17 mouse cellular contexts compared by ENCODE assay signal in the genomic region with DNA sequence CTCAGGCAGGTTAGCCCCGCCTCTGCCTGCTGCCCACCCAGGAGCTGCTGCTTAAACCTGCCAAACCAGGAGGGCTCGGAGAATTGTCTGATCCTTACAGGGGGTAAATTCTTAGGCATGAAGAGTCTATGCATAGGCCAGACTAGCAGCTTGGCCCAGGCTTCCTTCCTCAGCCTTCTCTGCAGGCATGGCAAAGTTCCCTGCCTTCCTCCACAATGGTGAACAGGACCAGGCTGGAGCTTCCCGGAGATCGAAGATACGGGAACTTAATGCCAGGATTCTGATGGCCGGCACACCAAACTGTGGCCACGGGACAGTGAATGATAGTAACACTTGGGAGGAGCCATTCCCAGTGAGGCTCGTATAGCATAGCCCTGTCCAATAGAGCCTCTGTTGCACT. TPM values are rescaled to one million over a fixed set of nuclear protein-coding genes. Genes with fewer than 3 reads are reported as not detected.
DNase-seq lines count a peak whose midpoint lies in the region; ATAC-seq and TF ChIP-seq lines count a peak whose summit lies in the region.
"Had no signal": no experiment of that assay in that cellular context is flagged by ENCODE, and none has a peak within 500 bp of the region (broad histone marks: within the 10 kb centered on the region; RNA-seq: fewer than 3 reads in every experiment).

No protein-coding gene starts in this region.

- no peak for TF ChIP-seq CTCF in cerebellum, adult 2 months (IDR thresholded peaks at IDR 0.05; ENCODE audit: borderline replicate concordance, insufficient read depth, low read depth, low read length)
- no peak for TF ChIP-seq CTCF in intestine, postnatal 0 days (IDR thresholded peaks at IDR 0.05; ENCODE audit: low read depth)
- no peak for TF ChIP-seq CTCF in E14TG2a.4 (conservative IDR thresholded peaks at IDR 0.05; ENCODE audit: low read length)

- TF ChIP-seq POLR2A in cerebellum, adult 2 months (IDR thresholded peaks at IDR 0.05; ENCODE audit: borderline replicate concordance, insufficient read depth, low read length) = no peak

- H3K4me1 ChIP-seq in cerebellum, adult 2 months (ENCODE audit: control insufficient read depth, insufficient read depth, low read length) = peaks cover 41% of the 10 kb centered on the region
- H3K4me1 ChIP-seq in intestine, embryonic 15.5 days (replicated peaks) = peaks cover 41% of the 10 kb centered on the region
- peaks cover 10% of the 10 kb centered on the region; the same call in 1 of the 2 replicates for H3K4me1 ChIP-seq in intestine, postnatal 0 days (replicated peaks; ENCODE audit: control insufficient read depth, insufficient read depth, low read length)
- peaks cover 74% of the 10 kb centered on the region for H3K4me1 ChIP-seq in E14TG2a.4 (replicated peaks; ENCODE audit: low read depth, low read length)
- peaks cover 38% of the 10 kb centered on the region for H3K4me1 ChIP-seq in liver, embryonic 11.5 days (replicated peaks; ENCODE audit: control insufficient read depth, insufficient read depth, low read length)

- peak overlapping the region; percentile 32; the same call in 1 of the 2 replicates for H3K27ac ChIP-seq in cerebellum, adult 2 months (ENCODE audit: insufficient read depth, low read length)
- no peak overlapping the region for H3K27ac ChIP-seq in intestine, embryonic 15.5 days
- H3K27ac ChIP-seq in intestine, postnatal 0 days (ENCODE audit: low read depth, low read length) = no peak overlapping the region
- peak overlapping the region; percentile 52; the same call in 1 of the 2 replicates for H3K27ac ChIP-seq in liver, embryonic 11.5 days (ENCODE audit: low read depth, low read length)
- H3K27ac ChIP-seq: hindbrain, embryonic 15.5 days; limb, embryonic 13.5 days; midbrain, embryonic 12.5 days had no signal

- intact Hi-C loops in heart, postnatal 36 days (cut with DNase I) = no loop called here

- H3K9ac ChIP-seq in intestine, embryonic 15.5 days = no peak overlapping the region
- H3K9ac ChIP-seq in intestine, postnatal 0 days (ENCODE audit: low read depth, low read length) = no peak overlapping the region
- no peak overlapping the region for H3K9ac ChIP-seq in liver, embryonic 11.5 days (ENCODE audit: low read depth, low read length)
- H3K9ac ChIP-seq: hindbrain, embryonic 15.5 days; midbrain, embryonic 12.5 days had no signal

- no peaks in the 10 kb centered on the region for H3K9me3 ChIP-seq in intestine, embryonic 15.5 days
- H3K9me3 ChIP-seq in intestine, postnatal 0 days (ENCODE audit: control insufficient read depth) = no peaks in the 10 kb centered on the region
- no peaks in the 10 kb centered on the region for H3K9me3 ChIP-seq in E14TG2a.4 (ENCODE audit: low read length)
- no peaks in the 10 kb centered on the region for H3K9me3 ChIP-seq in liver, embryonic 11.5 days (ENCODE audit: control insufficient read depth, low read length)
- H3K9me3 ChIP-seq: hindbrain, embryonic 15.5 days; limb, embryonic 13.5 days; midbrain, embryonic 12.5 days had no signal

- H3K27me3 ChIP-seq in cerebellum, adult 2 months (ENCODE audit: control insufficient read depth, insufficient read depth, low read length) = no peaks in the 10 kb centered on the region
- no peaks in the 10 kb centered on the region for H3K27me3 ChIP-seq in intestine, embryonic 15.5 days (replicated peaks)
- H3K27me3 ChIP-seq in intestine, postnatal 0 days (replicated peaks; ENCODE audit: control insufficient read depth, insufficient read depth, low read length) = no peaks in the 10 kb centered on the region
- no peaks in the 10 kb centered on the region for H3K27me3 ChIP-seq in E14TG2a.4 (ENCODE audit: insufficient read depth, low read length)
- H3K27me3 ChIP-seq in liver, embryonic 11.5 days (replicated peaks; ENCODE audit: control insufficient read depth, insufficient read depth, low read length) = no peaks in the 10 kb centered on the region
- H3K27me3 ChIP-seq: hindbrain, embryonic 15.5 days; limb, embryonic 13.5 days; midbrain, embryonic 12.5 days; Patski had no signal

- H3K4me2 ChIP-seq in intestine, embryonic 15.5 days (replicated peaks) = peak overlapping the region; percentile 63; the same call in 1 of the 2 replicates
- no peak overlapping the region for H3K4me2 ChIP-seq in intestine, postnatal 0 days (replicated peaks; ENCODE audit: low read depth)
- H3K4me2 ChIP-seq in liver, embryonic 11.5 days = peak overlapping the region; percentile 59; the same call in 1 of the 2 replicates
- H3K4me2 ChIP-seq: hindbrain, embryonic 15.5 days; limb, embryonic 13.5 days; midbrain, embryonic 12.5 days had no signal

- H3K36me3 ChIP-seq in intestine, embryonic 15.5 days = peaks cover 27% of the 10 kb centered on the region
- peaks cover 49% of the 10 kb centered on the region for H3K36me3 ChIP-seq in intestine, postnatal 0 days (ENCODE audit: control insufficient read depth, insufficient read depth)
- H3K36me3 ChIP-seq in E14TG2a.4 (ENCODE audit: insufficient read depth, low read length) = peaks cover 39% of the 10 kb centered on the region
- peaks cover 40% of the 10 kb centered on the region for H3K36me3 ChIP-seq in liver, embryonic 11.5 days (ENCODE audit: control insufficient read depth, insufficient read depth, low read length)

- no peak overlapping the region for H3K4me3 ChIP-seq in cerebellum, adult 2 months (replicated peaks; ENCODE audit: insufficient read depth, low read depth, low read length)
- H3K4me3 ChIP-seq in intestine, embryonic 15.5 days (replicated peaks) = no peak overlapping the region
- H3K4me3 ChIP-seq in intestine, postnatal 0 days (ENCODE audit: low read depth, low read length) = no peak overlapping the region
- H3K4me3 ChIP-seq in E14TG2a.4 (replicated peaks; ENCODE audit: low read length) = peak overlapping the region; percentile 63; the same call in 1 of the 2 replicates
- no peak overlapping the region for H3K4me3 ChIP-seq in liver, embryonic 11.5 days (ENCODE audit: low read depth, low read length)
- H3K4me3 ChIP-seq: hindbrain, embryonic 15.5 days; limb, embryonic 13.5 days; midbrain, embryonic 12.5 days had no signal

- ATAC-seq in intestine, embryonic 15.5 days = no peak
- ATAC-seq in intestine, postnatal 0 days = no peak
- ATAC-seq in liver, embryonic 11.5 days (replicated peaks; ENCODE audit: low FRiP score) = no peak
- ATAC-seq: Patski had no signal

- peak in 1 of 2 experiments; percentile 52 for DNase-seq in cerebellum, adult 2 months
- no peak for DNase-seq in cerebellum, postnatal 10 days
- no peak for DNase-seq in liver, embryonic 11.5 days (ENCODE audit: low spot score)
- DNase-seq in frontal cortex, adult 2 months (ENCODE audit: extremely low spot score in 1 of 2, low spot score in 1 of 2) = no peak
- DNase-seq in heart, postnatal 36 days = no peak
- DNase-seq: cerebellum, adult 8-10 months; kidney, adult 9 months; lung, postnatal 10 days; right cerebral cortex, postnatal 25 days had no signal

- 21% methylated on average over 8 of the region's 8 CpGs for WGBS in cerebellum, adult 2 months
- 68% methylated on average over 8 of the region's 8 CpGs for WGBS in intestine, embryonic 15.5 days
- WGBS in intestine, postnatal 0 days = 85% methylated on average over 8 of the region's 8 CpGs
- 74% methylated on average over 8 of the region's 8 CpGs for WGBS in liver, embryonic 11.5 days

RNA-seq across cellular contexts. Expression of gene Tpcn1, which starts 30.4 kb away (rescaled TPM):
- polyA plus RNA-seq in cerebellum, adult 2 months (2012; rRNA removed) = 47.3 and 56.6 TPM in 2 replicates
- 25.3 and 26.8 TPM in 2 replicates for polyA plus RNA-seq in intestine, embryonic 15.5 days (2015; fragmentation: Nextera tagmentation; extraction: Ambion mirVana)
- polyA plus RNA-seq in intestine, postnatal 0 days (2015; fragmentation: Nextera tagmentation; extraction: Ambion mirVana) = 31.5 and 35.6 TPM in 2 replicates
- polyA plus RNA-seq in liver, embryonic 11.5 days (2014; fragmentation: Nextera tagmentation; extraction: Ambion mirVana) = 27.4 and 29.7 TPM in 2 replicates
- 37.9 and 39.9 TPM in 2 replicates for polyA plus RNA-seq in frontal cortex, adult 2 months (2012; rRNA removed)
- total RNA-seq in heart, postnatal 36 days (2021) = 10 to 100 TPM; 32.5 to 36.0 TPM

RNA-seq across cellular contexts. Expression of gene Iqcd, which starts 30.8 kb away (rescaled TPM):
- polyA plus RNA-seq in cerebellum, adult 2 months (2012; rRNA removed) = 1.8 and 2.0 TPM in 2 replicates
- polyA plus RNA-seq in intestine, embryonic 15.5 days (2015; fragmentation: Nextera tagmentation; extraction: Ambion mirVana) = 0.28 and 0.40 TPM in 2 replicates
- polyA plus RNA-seq in intestine, postnatal 0 days (2015; fragmentation: Nextera tagmentation; extraction: Ambion mirVana) = 0.30 and 0.47 TPM in 2 replicates
- 1.3 and 1.5 TPM in 2 replicates for polyA plus RNA-seq in liver, embryonic 11.5 days (2014; fragmentation: Nextera tagmentation; extraction: Ambion mirVana)
- polyA plus RNA-seq in frontal cortex, adult 2 months (2012; rRNA removed) = 1.9 and 2.1 TPM in 2 replicates
- total RNA-seq in heart, postnatal 36 days (2021) = not detected
- total RNA-seq: granulocyte monocyte progenitor cell, adult 5-6 weeks had no signal

RNA-seq across cellular contexts. Expression of gene Slc8b1, which starts 47.1 kb away (rescaled TPM):
- 8.2 TPM in 2 replicates for polyA plus RNA-seq in cerebellum, adult 2 months (2012; rRNA removed)
- 6.2 and 6.6 TPM in 2 replicates for polyA plus RNA-seq in intestine, embryonic 15.5 days (2015; fragmentation: Nextera tagmentation; extraction: Ambion mirVana)
- 4.1 and 4.4 TPM in 2 replicates for polyA plus RNA-seq in intestine, postnatal 0 days (2015; fragmentation: Nextera tagmentation; extraction: Ambion mirVana)
- 5.1 and 5.5 TPM in 2 replicates for polyA plus RNA-seq in liver, embryonic 11.5 days (2014; fragmentation: Nextera tagmentation; extraction: Ambion mirVana)
- polyA plus RNA-seq in frontal cortex, adult 2 months (2012; rRNA removed) = 5.9 and 6.4 TPM in 2 replicates
- 10 to 100 TPM; 12.5 to 13.9 TPM for total RNA-seq in heart, postnatal 36 days (2021)

RNA-seq across cellular contexts. Expression of gene Rita1, which starts 54.3 kb away (rescaled TPM):
- polyA plus RNA-seq in cerebellum, adult 2 months (2012; rRNA removed) = 43.7 and 47.3 TPM in 2 replicates
- polyA plus RNA-seq in intestine, embryonic 15.5 days (2015; fragmentation: Nextera tagmentation; extraction: Ambion mirVana) = 10.6 and 11.4 TPM in 2 replicates
- 6.1 and 7.5 TPM in 2 replicates for polyA plus RNA-seq in intestine, postnatal 0 days (2015; fragmentation: Nextera tagmentation; extraction: Ambion mirVana)
- 9.0 and 13.1 TPM in 2 replicates for polyA plus RNA-seq in liver, embryonic 11.5 days (2014; fragmentation: Nextera tagmentation; extraction: Ambion mirVana)
- polyA plus RNA-seq in frontal cortex, adult 2 months (2012; rRNA removed) = 34.8 and 36.4 TPM in 2 replicates
- total RNA-seq in heart, postnatal 36 days (2021) = 10 to 100 TPM; 15.0 to 17.1 TPM

RNA-seq across cellular contexts. Expression of gene Ddx54, which starts 54.5 kb away (rescaled TPM):
- 24.1 and 25.4 TPM in 2 replicates for polyA plus RNA-seq in cerebellum, adult 2 months (2012; rRNA removed)
- 47.5 and 49.3 TPM in 2 replicates for polyA plus RNA-seq in intestine, embryonic 15.5 days (2015; fragmentation: Nextera tagmentation; extraction: Ambion mirVana)
- 19.9 and 20.9 TPM in 2 replicates for polyA plus RNA-seq in intestine, postnatal 0 days (2015; fragmentation: Nextera tagmentation; extraction: Ambion mirVana)
- 46.7 and 47.0 TPM in 2 replicates for polyA plus RNA-seq in liver, embryonic 11.5 days (2014; fragmentation: Nextera tagmentation; extraction: Ambion mirVana)
- polyA plus RNA-seq in frontal cortex, adult 2 months (2012; rRNA removed) = 28.2 and 31.2 TPM in 2 replicates
- total RNA-seq in heart, postnatal 36 days (2021) = 10 to 100 TPM; 22.2 to 24.3 TPM

Comparison
In these comparisons a context has a peak if more than half of its experiments do, and no peak if none do; other contexts are left out.
1. H3K27ac ChIP-seq: peak in cerebellum, adult 2 months (single experiment) and liver, embryonic 11.5 days (single experiment); none in intestine, embryonic 15.5 days (single experiment) and intestine, postnatal 0 days (single experiment).